Mouse (Mus musculus) MEL (cell line): ENCODE measurements at regions not wholly inside any gene's neighbourhood (a gene's known extent, or its start where the extent isn't known, plus 50 kb on each side); places are given as distances from the start of the nearest gene placed in this dataset.
A peak's percentile ranks its signal among the peaks of the same experiment; 100 is the strongest.

ENCODE experiments used
- DNase-seq: peaks from one replicate; pipeline ENCODE4 v3.0.0; 2011; ENCODE audit warnings: low read depth, low spot score
- H3K27ac ChIP-seq: 2 replicates; pipeline ENCODE4 v1.5.1; 2012; ENCODE audit warnings: low read depth, mild to moderate bottlenecking, control low read depth, low read length, moderate library complexity; ENCODE audit not compliant: control insufficient read depth
- H3K27me3 ChIP-seq, 2 experiments: fragments of 150-350 bp in 1 of 2; sonication (generic) in 1 of 2; 2 replicates each; pipeline ENCODE4 v1.6.1; 2012; ENCODE audit warnings: low read length in 2 of 2, mild to moderate bottlenecking in 2 of 2, improper control_type of control experiment in 1 of 2, moderate library complexity in 1 of 2; ENCODE audit not compliant: insufficient read depth in 2 of 2, control insufficient read depth in 1 of 2
- H3K36me3 ChIP-seq, 2 experiments: 2 replicates each; pipeline ENCODE4 v1.6.1; 2012 to 2014; ENCODE audit warnings: low read length in 2 of 2, improper control_type of control experiment in 1 of 2, inconsistent platforms in 1 of 2, mild to moderate bottlenecking in 1 of 2; ENCODE audit not compliant: insufficient read depth in 2 of 2, control insufficient read depth in 1 of 2
- H3K4me1 ChIP-seq, 2 experiments: fragments of 150-350 bp in 1 of 2; sonication (generic) in 1 of 2; 2 replicates each; pipeline ENCODE4 v1.6.1; 2012; ENCODE audit warnings: low read length in 2 of 2, improper control_type of control experiment in 1 of 2, mild to moderate bottlenecking in 1 of 2; ENCODE audit not compliant: insufficient read depth in 2 of 2, control insufficient read depth in 1 of 2
- H3K4me3 ChIP-seq, 2 experiments: fragments of 150-350 bp in 1 of 2; sonication (generic) in 1 of 2; 2 replicates each; pipeline ENCODE4 v1.5.1; 2012; ENCODE audit warnings: low read depth in 2 of 2, low read length in 2 of 2, mild to moderate bottlenecking in 2 of 2, moderate library complexity in 2 of 2, control low read depth in 1 of 2, improper control_type of control experiment in 1 of 2; ENCODE audit not compliant: control insufficient read depth in 1 of 2, insufficient read depth in 1 of 2
- H3K79me2 ChIP-seq: 2 replicates; pipeline ENCODE4 v1.6.1; 2012; ENCODE audit warnings: mild to moderate bottlenecking, low read length, moderate library complexity; ENCODE audit not compliant: control insufficient read depth, poor library complexity, insufficient read depth
- H3K9ac ChIP-seq: 2 replicates; pipeline ENCODE4 v1.6.1; 2012; ENCODE audit warnings: low read depth, mild to moderate bottlenecking, control low read depth, low read length, moderate library complexity; ENCODE audit not compliant: control insufficient read depth, poor library complexity, severe bottlenecking
- H3K9me3 ChIP-seq: fragments of 150-350 bp; sonication (generic); replicated peaks from 2 replicates; pipeline ENCODE4 v1.6.1; 2012; ENCODE audit warnings: mild to moderate bottlenecking, low read length, improper control_type of control experiment, moderate library complexity; ENCODE audit not compliant: insufficient read depth
- BHLHE40 ChIP-seq: IDR thresholded peaks from 2 replicates; pipeline ENCODE4 v1.6.1; 2012; ENCODE audit warnings: low read depth, mild to moderate bottlenecking, inconsistent platforms, low read length, improper control_type of control experiment, borderline replicate concordance
- CHD2 ChIP-seq: IDR thresholded peaks from 2 replicates; pipeline ENCODE4 v1.6.1; 2011; ENCODE audit warnings: low read length, improper control_type of control experiment
- CTCF ChIP-seq, 3 experiments: IDR thresholded peaks in 2 of 3; conservative IDR thresholded peaks in 1 of 3; 2 replicates each; pipeline ENCODE4 v1.5.1; 2011 to 2012; ENCODE audit warnings: low read length in 3 of 3, low read depth in 2 of 3, mild to moderate bottlenecking in 2 of 3, improper control_type of control experiment in 1 of 3, inconsistent platforms in 1 of 3, mixed read lengths in 1 of 3, moderate library complexity in 1 of 3; ENCODE audit not compliant: control insufficient read depth in 1 of 3, insufficient read depth in 1 of 3, poor library complexity in 1 of 3, severe bottlenecking in 1 of 3
- E2F4 ChIP-seq: IDR thresholded peaks from 2 replicates; pipeline ENCODE4 v1.6.1; 2011; ENCODE audit warnings: low read depth, low read length, improper control_type of control experiment, borderline replicate concordance
- ELF1 ChIP-seq: IDR thresholded peaks from 2 replicates; pipeline ENCODE4 v1.6.1; 2014; ENCODE audit warnings: low read depth, mild to moderate bottlenecking, inconsistent platforms, low read length, improper control_type of control experiment, moderate library complexity
- EP300 ChIP-seq, 2 experiments: IDR thresholded peaks; 2 replicates each; pipeline ENCODE4 v1.6.1; 2011; ENCODE audit warnings: improper control_type of control experiment in 2 of 2, low read length in 2 of 2, low read depth in 1 of 2, mild to moderate bottlenecking in 1 of 2
- JUND ChIP-seq: IDR thresholded peaks from 2 replicates; pipeline ENCODE4 v1.6.1; 2011; ENCODE audit warnings: low read depth, mild to moderate bottlenecking, improper control_type of control experiment, low read length
- MAFK ChIP-seq: IDR thresholded peaks from 2 replicates; pipeline ENCODE4 v1.6.1; 2011; ENCODE audit warnings: low read depth, mild to moderate bottlenecking, low read length, improper control_type of control experiment, borderline replicate concordance
- MAX ChIP-seq: IDR thresholded peaks from 2 replicates; pipeline ENCODE4 v1.6.1; 2011; ENCODE audit warnings: low read length, improper control_type of control experiment
- MEF2A ChIP-seq: IDR thresholded peaks from 2 replicates; pipeline ENCODE4 v1.6.1; 2014; ENCODE audit warnings: low read depth, mild to moderate bottlenecking, inconsistent platforms, low read length, improper control_type of control experiment; ENCODE audit not compliant: poor library complexity, insufficient replicate concordance, severe bottlenecking; ENCODE audit errors: extremely low read depth
- MXI1 ChIP-seq: IDR thresholded peaks from 2 replicates; pipeline ENCODE4 v1.6.1; 2011; ENCODE audit warnings: mild to moderate bottlenecking, low read depth, low read length, improper control_type of control experiment
- MYC ChIP-seq: IDR thresholded peaks from 2 replicates; pipeline ENCODE4 v1.6.1; 2011; ENCODE audit warnings: low read depth, mild to moderate bottlenecking, low read length, improper control_type of control experiment, moderate library complexity
- NRF1 ChIP-seq: IDR thresholded peaks from 2 replicates; pipeline ENCODE4 v1.6.1; 2014; ENCODE audit warnings: low read depth, mild to moderate bottlenecking, inconsistent platforms, low read length, improper control_type of control experiment, moderate library complexity; ENCODE audit not compliant: poor library complexity, insufficient read depth, severe bottlenecking
- POLR2A ChIP-seq, 2 experiments: IDR thresholded peaks; 2 replicates each; pipeline ENCODE4 v1.6.1; 2011 to 2012; ENCODE audit warnings: low read length in 2 of 2, mild to moderate bottlenecking in 2 of 2, control low read depth in 1 of 2, improper control_type of control experiment in 1 of 2, low read depth in 1 of 2, moderate library complexity in 1 of 2; ENCODE audit not compliant: control insufficient read depth in 1 of 2, insufficient read depth in 1 of 2, poor library complexity in 1 of 2
- RCOR1 ChIP-seq: IDR thresholded peaks from 2 replicates; pipeline ENCODE4 v1.6.1; 2012; ENCODE audit warnings: low read depth, mild to moderate bottlenecking, inconsistent platforms, low read length, improper control_type of control experiment
- SIN3A ChIP-seq: IDR thresholded peaks from 2 replicates; pipeline ENCODE4 v1.6.1; 2012; ENCODE audit warnings: low read length, improper control_type of control experiment, inconsistent platforms
- SMC3 ChIP-seq: IDR thresholded peaks from 2 replicates; pipeline ENCODE4 v1.6.1; 2011; ENCODE audit warnings: low read depth, low read length, improper control_type of control experiment
- TAL1 ChIP-seq: IDR thresholded peaks from 2 replicates; pipeline ENCODE4 v1.6.1; 2012; ENCODE audit warnings: mild to moderate bottlenecking, inconsistent platforms, low read length, moderate library complexity, mixed read lengths
- TCF12 ChIP-seq: IDR thresholded peaks from 2 replicates; pipeline ENCODE4 v1.6.1; 2014; ENCODE audit warnings: low read depth, mild to moderate bottlenecking, inconsistent platforms, low read length, improper control_type of control experiment, moderate library complexity
- UBTF ChIP-seq: IDR thresholded peaks from 2 replicates; pipeline ENCODE4 v1.6.1; 2012; ENCODE audit warnings: low read depth, mild to moderate bottlenecking, inconsistent platforms, low read length, improper control_type of control experiment, moderate library complexity, borderline replicate concordance; ENCODE audit not compliant: insufficient read depth
- USF2 ChIP-seq, 2 experiments: IDR thresholded peaks; 2 replicates each; pipeline ENCODE4 v1.6.1; 2011 to 2012; ENCODE audit warnings: improper control_type of control experiment in 2 of 2, low read length in 2 of 2, borderline replicate concordance in 1 of 2, inconsistent platforms in 1 of 2, low read depth in 1 of 2, mild to moderate bottlenecking in 1 of 2; ENCODE audit not compliant: insufficient read depth in 1 of 2
- ZMIZ1 ChIP-seq: IDR thresholded peaks from 2 replicates; pipeline ENCODE4 v1.6.1; 2012; ENCODE audit warnings: low read depth, mild to moderate bottlenecking, inconsistent platforms, low read length, improper control_type of control experiment, moderate library complexity
- ZNF384 ChIP-seq: IDR thresholded peaks from 2 replicates; pipeline ENCODE4 v1.6.1; 2012; ENCODE audit warnings: low read depth, mild to moderate bottlenecking, inconsistent platforms, low read length, improper control_type of control experiment

DNA sequence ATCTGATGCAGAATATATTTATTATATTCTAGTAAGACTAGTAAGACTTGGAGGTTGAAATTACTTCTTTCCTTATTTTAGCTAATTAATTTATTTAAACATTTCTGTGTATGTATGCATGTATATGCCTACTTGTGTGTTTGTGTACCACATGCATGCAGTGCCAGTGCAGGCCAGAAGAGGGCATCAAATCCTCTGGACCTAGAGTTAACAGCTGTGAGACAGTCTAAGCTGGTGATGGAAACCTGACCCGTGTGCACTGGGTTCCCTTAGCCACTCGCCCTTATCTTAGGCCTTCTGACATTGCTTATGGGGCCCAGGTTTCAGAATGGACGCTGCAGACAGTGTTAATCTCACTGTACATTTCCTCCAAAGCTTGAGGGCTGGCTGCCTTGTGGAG lies 302.2 kb downstream of the Lyplal1 start:
- no peak overlapping the region for H3K9ac ChIP-seq
- H3K9me3 ChIP-seq = no peaks in the 10 kb centered on the region
- peak; percentile 10 for DNase-seq
- H3K4me3 ChIP-seq = no peak overlapping the region
- H3K4me1 ChIP-seq = no peaks in the 10 kb centered on the region
- H3K27ac ChIP-seq = no peak overlapping the region
- H3K79me2 ChIP-seq = no peaks in the 10 kb centered on the region
- no peaks in the 10 kb centered on the region for H3K36me3 ChIP-seq
- H3K27me3 ChIP-seq = no peaks in the 10 kb centered on the region
- no peak for TF ChIP-seq EP300 (IDR thresholded peaks at IDR 0.05; ENCODE audit: low read depth in 1 of 2, low read length in 2 of 2)
- no peak for TF ChIP-seq TAL1
- TF ChIP-seq CTCF (IDR thresholded peaks at IDR 0.05 in 2 of 3, conservative IDR thresholded peaks at IDR 0.05 in 1 of 3; ENCODE audit: control insufficient read depth in 1 of 3, insufficient read depth in 1 of 3, low read depth in 2 of 3, low read length in 3 of 3, poor library complexity in 1 of 3, severe bottlenecking in 1 of 3) = peak in 2 of 3 experiments; percentile 15 to 16; a peak in 2 of 6 replicates
- no peak for TF ChIP-seq MAFK
- no peak for TF ChIP-seq JUND
- TF ChIP-seq MEF2A = no peak

DNA sequence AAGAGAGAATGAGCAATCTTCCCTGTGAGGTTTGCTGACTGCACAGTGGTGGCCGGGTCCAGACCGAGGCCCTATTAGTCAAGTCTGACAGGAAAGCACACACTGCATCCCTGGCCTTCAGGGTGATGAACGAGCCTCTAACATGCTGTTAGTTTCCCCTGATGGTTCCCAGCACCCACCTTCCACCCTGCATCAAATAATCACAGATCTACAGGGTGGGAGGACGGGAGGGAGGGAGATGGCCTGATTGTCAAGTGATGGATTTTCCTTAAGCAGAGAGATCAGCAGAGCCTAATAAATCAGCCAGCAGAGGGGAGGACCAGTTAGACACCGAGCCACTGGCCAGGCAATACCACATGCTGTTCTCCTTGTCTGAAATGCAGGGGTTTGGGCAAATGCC lies 298.1 kb downstream of the Lyplal1 start:
- no peak overlapping the region for H3K4me3 ChIP-seq
- DNase-seq = no peak
- H3K4me1 ChIP-seq = no peaks in the 10 kb centered on the region
- H3K36me3 ChIP-seq = no peaks in the 10 kb centered on the region
- no peak overlapping the region for H3K27ac ChIP-seq
- H3K9me3 ChIP-seq = no peaks in the 10 kb centered on the region
- H3K9ac ChIP-seq = no peak overlapping the region
- TF ChIP-seq MXI1 (no peak), CTCF (IDR thresholded peaks at IDR 0.05 in 2 of 3, conservative IDR thresholded peaks at IDR 0.05 in 1 of 3; ENCODE audit: control insufficient read depth in 1 of 3, insufficient read depth in 1 of 3, low read depth in 2 of 3, low read length in 3 of 3, poor library complexity in 1 of 3, severe bottlenecking in 1 of 3) (no peak), SIN3A (no peak), E2F4 (no peak), ELF1 (no peak), JUND (no peak), MYC (no peak), TCF12 (no peak), POLR2A (IDR thresholded peaks at IDR 0.05; ENCODE audit: control insufficient read depth in 1 of 2, insufficient read depth in 1 of 2, low read depth in 1 of 2, low read length in 2 of 2, poor library complexity in 1 of 2) (no peak), SMC3 (no peak), NRF1 (no peak), MAX (no peak), RCOR1 (no peak), UBTF (no peak), TAL1 (no peak), CHD2 (no peak), ZNF384 (no peak), USF2 (IDR thresholded peaks at IDR 0.05; ENCODE audit: borderline replicate concordance in 1 of 2, insufficient read depth in 1 of 2, low read depth in 1 of 2, low read length in 2 of 2) (no peak), ZMIZ1 (no peak), BHLHE40 (no peak)
- TF ChIP-seq, all 39 proteins: peak for 0
- Histone ChIP-seq H3K79me2 (no peaks in the 10 kb centered on the region), H3K27me3 (no peaks in the 10 kb centered on the region)
